Mouse (Mus musculus): ENCODE results near the gene Castor2. TPM values are rescaled to one million over a fixed set of nuclear protein-coding genes. Genes with fewer than 3 reads are reported as not detected.

The Castor2 gene
- polyA plus RNA-seq, 1 experiment from 2014 or later: 6.4 TPM

DNA sequence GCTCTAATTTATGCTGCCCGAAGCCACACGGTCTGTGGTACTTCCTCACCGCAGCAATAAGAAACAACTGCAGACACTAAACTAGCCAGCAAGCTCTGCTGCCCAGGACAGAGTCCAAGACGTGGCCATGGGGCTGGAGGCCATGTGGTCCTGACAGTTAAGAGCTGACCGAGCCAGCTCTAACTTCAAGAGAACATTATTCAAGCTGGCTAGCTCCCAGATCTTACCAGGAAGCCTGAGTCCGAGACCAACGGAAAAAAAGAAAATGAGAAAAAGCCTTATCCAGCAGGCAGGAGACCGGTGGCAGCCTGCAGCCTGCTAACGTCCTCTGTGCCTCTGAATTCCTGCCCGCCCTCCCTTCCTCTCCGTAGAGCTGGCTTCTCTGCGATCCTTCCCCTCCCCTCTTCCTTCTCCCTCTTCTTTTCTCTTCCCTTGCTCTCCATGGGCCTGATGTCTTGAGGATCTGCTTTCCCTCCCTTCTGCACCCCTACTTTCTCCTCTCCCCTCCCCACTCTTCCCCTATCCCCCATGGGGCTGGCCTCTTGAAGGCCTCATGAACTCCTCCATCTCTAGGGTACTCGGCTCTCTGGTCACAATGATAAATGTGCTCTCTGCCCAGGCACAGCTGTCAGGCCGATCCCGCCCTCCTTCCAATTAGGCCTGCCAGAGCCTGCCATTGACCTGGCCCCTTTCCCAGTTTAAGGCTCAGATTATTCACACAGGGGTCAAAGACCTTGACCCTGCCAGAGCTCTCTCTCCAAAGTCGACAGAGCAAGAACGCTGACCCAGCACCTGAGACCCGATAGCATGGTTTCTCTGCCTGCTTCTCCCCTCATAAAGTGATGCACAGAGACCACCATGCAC, 18.6 kb upstream of the Castor2 start:
- H3K27ac ChIP-seq (replicated peaks): 0 out of 2 replicates have a peak overlapping the region, but pooled peaks have one; percentile 3
- peaks cover 5% of the 10 kb centered on the region; the same call in 1 of the 2 replicates for H3K9me3 ChIP-seq
- H3K4me3 ChIP-seq: no peak overlapping the region
- H3K36me3 ChIP-seq: no peaks in the 10 kb centered on the region
- H3K4me2 ChIP-seq: peak overlapping the region; percentile 20
- H3K4me1 ChIP-seq: peaks cover 9% of the 10 kb centered on the region; the same call in 1 of the 2 replicates
- WGBS: 41% methylated on average over 18 of the region's 18 CpGs
- no peak for ATAC-seq (ENCODE audit: extremely low read depth, insufficient number of reproducible peaks, low FRiP score, low TSS enrichment)
- H3K9ac ChIP-seq: no peak overlapping the region
- no peaks in the 10 kb centered on the region for H3K27me3 ChIP-seq (replicated peaks)

DNA sequence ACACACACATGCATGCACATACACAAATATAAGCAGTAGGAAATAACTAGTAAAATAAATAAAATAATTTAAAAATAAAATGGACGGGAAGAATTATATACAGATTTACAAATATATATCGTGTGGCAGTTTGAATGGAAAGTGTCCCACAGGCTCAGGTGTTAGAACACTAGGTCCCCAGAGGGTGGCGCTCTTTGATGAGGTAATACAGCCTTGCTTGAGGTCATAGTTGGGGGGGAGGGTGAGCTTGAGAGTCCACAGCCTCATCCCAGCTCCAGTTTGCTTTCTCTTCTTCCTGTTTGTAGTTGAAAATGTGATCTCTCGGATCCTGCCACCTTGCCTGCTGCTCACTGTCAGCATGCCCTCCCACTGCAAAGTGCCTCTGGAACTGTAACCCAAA, 14.3 kb upstream of the Castor2 start:
- ATAC-seq (ENCODE audit: extremely low read depth, insufficient number of reproducible peaks, low FRiP score, low TSS enrichment): no peak

DNA sequence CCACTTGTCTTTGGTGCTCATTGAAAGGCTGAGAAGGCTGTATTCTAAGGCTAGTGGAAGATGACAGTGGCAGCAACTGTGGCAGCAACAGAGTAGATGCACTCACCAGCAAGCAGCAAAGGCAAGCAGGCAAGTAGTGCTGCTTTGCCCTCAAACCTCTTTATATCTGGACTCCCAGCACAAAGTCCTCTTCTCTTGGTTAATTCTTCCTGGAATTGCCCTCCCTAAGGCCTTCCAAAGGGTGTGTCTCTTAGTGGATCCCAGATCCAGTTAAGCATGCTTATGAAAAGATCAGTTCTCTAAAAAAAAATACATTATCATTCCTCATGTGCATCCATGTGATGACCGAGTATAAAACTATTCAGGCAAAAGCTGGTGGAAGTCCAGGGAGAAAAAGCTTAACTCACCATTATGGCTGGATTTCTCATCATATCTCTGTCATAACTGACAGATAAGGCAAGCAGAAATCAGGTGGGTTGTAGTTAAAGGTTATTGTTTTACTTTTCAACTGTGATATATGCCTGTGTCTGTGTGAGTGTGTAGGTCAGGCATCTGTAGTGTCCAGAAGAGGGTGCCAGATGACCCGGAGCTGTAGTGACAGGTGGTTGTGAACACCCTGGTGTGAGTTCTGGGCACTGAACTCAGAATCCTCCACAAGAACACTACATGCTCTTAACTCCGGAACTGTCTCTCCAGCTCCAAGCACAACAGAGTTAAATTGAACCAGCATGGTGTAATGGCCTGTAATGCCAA, 13.4 kb upstream of the Castor2 start:
- no peaks in the 10 kb centered on the region for H3K27me3 ChIP-seq (replicated peaks)
- ATAC-seq (ENCODE audit: extremely low read depth, insufficient number of reproducible peaks, low FRiP score, low TSS enrichment): no peak
- H3K4me1 ChIP-seq: peaks cover 9% of the 10 kb centered on the region
- WGBS: 80% methylated on average over 3 of the region's 3 CpGs
- H3K9me3 ChIP-seq: no peaks in the 10 kb centered on the region
- no peaks in the 10 kb centered on the region for H3K36me3 ChIP-seq
- H3K4me2 ChIP-seq: no peak overlapping the region
- H3K9ac ChIP-seq: no peak overlapping the region
- H3K4me3 ChIP-seq: no peak overlapping the region
- H3K27ac ChIP-seq (replicated peaks): no peak overlapping the region

More for the DNA sequence above, 14.3 kb upstream of the Castor2 start:
- H3K4me1 ChIP-seq: peaks cover 15% of the 10 kb centered on the region
- no peaks in the 10 kb centered on the region for H3K9me3 ChIP-seq
- no peak overlapping the region for H3K27ac ChIP-seq (replicated peaks)
- H3K4me2 ChIP-seq: no peak overlapping the region
- no peak overlapping the region for H3K9ac ChIP-seq
- no peak overlapping the region for H3K4me3 ChIP-seq
- 62% methylated on average over 4 of the region's 4 CpGs for WGBS
- no peaks in the 10 kb centered on the region for H3K27me3 ChIP-seq (replicated peaks)
- H3K36me3 ChIP-seq: no peaks in the 10 kb centered on the region

DNA sequence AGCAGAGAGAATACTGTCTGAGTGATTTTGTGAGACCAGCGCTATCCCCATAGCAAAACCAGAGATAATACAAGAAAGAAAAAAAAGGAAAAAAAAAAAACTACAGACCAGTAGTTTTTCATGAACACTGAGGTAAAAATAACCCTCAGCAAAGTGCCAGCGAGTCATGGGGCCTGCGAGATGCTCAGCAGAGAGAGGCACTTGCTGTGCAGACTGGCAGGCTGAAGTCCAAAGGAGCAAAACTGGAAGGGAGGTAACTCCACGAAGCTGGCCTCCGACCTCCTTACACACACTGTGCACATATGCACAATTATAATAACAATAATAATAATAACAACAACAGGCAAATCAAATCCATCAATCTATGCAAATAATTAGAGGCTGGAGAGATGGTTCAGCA, 12.3 kb upstream of the Castor2 start:
- Histone ChIP-seq H3K4me2 (no peak overlapping the region), H3K4me3 (no peak overlapping the region), H3K27me3 (replicated peaks) (no peaks in the 10 kb centered on the region), H3K4me1 (peaks cover 6% of the 10 kb centered on the region), H3K36me3 (no peaks in the 10 kb centered on the region), H3K27ac (replicated peaks) (peak overlapping the region; percentile 13; the same call in 1 of the 2 replicates), H3K9me3 (no peaks in the 10 kb centered on the region; the same call in 1 of the 2 replicates), H3K9ac (no peak overlapping the region)
- 37% methylated on average over 5 of the region's 5 CpGs for WGBS
- ATAC-seq (ENCODE audit: extremely low read depth, insufficient number of reproducible peaks, low FRiP score, low TSS enrichment): no peak

DNA sequence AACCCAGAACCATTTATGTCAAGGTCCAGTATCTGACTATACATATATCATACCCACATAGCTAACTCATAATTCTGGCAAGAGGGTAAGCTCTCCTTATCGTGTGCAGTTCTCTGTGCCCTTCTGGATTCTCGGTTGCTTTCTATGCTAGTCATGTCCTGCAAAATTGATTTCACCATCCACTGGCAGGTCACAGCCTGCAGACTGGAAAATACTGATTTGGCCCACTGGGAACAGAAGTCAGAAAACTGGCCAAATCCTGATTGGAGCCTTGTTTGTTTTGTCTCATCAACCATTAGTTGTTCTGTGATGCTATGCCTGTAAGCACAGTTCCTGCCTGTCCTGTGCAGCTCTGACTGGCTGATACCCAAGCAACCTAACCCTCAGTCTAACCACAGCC, 3.7 kb upstream of the Castor2 start:
- no peak for ATAC-seq (ENCODE audit: extremely low read depth, insufficient number of reproducible peaks, low FRiP score, low TSS enrichment)
- H3K9me3 ChIP-seq: no peaks in the 10 kb centered on the region; the same call in 1 of the 2 replicates
- WGBS: 79% methylated on average over 2 of the region's 2 CpGs

DNA sequence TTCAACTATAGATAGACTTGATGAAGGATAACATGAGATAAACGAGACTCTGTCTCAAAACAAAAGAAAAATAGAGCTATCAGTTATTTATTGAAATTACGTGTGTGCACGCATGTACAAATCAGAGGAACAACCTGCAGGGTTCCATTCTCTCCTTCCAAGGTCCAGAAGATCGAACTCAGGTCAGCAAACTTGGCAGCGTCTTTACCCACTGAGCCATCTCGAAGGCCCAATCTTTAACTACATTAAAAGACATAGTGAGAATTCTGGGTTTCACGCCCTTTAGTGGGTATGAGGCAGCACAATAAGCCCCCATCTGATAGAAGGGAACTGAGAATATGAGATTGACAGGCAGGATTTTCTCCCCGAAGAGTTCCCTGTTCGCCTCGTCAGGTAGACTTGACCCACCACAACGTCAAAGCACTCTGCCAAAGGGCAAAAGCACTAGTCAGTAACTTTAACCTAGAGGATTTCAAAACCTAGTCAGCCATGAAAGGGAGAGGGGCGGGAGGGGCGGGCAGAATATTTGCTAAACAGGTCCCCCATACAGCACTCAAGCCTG, 1.1 kb upstream of the Castor2 start:
- Histone ChIP-seq H3K27me3 (replicated peaks) (no peaks in the 10 kb centered on the region), H3K36me3 (no peaks in the 10 kb centered on the region), H3K4me2 (peak overlapping the region; percentile 93), H3K9ac (peak overlapping the region; percentile 95), H3K4me3 (peak overlapping the region; percentile 86), H3K9me3 (no peaks in the 10 kb centered on the region), H3K27ac (replicated peaks) (peak overlapping the region; percentile 72; the same call in 1 of the 2 replicates), H3K4me1 (peaks cover 40% of the 10 kb centered on the region)
- 44% methylated on average over 13 of the region's 13 CpGs for WGBS
- no peak for ATAC-seq (ENCODE audit: extremely low read depth, insufficient number of reproducible peaks, low FRiP score, low TSS enrichment)

More for the DNA sequence above, 3.7 kb upstream of the Castor2 start:
- Histone ChIP-seq H3K4me1 (peaks cover 14% of the 10 kb centered on the region), H3K36me3 (no peaks in the 10 kb centered on the region), H3K27ac (replicated peaks) (no peak overlapping the region), H3K9ac (no peak overlapping the region), H3K4me2 (no peak overlapping the region), H3K4me3 (no peak overlapping the region), H3K27me3 (replicated peaks) (no peaks in the 10 kb centered on the region)

DNA sequence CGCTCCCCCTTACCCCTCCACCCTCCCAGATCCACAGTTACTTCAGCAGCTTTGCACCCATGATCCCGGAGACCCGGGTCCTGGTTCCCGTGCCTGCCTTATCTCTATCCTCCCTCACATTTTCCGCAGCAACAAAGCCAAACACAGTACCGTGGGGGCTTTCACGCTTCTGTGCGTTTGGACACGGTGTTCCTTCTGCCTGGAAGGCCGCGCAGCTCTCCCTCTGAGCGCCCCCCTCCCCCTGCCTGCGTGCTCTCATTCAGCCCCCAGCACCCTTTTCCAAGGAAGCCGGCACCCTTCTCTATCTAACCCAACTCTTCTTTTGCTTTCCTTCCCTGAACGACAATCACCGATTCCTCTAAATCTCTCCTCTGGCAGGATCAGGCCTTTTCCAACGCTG, 535 bp upstream of the Castor2 start:
- peak overlapping the region; percentile 95 for H3K9ac ChIP-seq
- H3K4me2 ChIP-seq: peak overlapping the region; percentile 93
- ATAC-seq (ENCODE audit: extremely low read depth, insufficient number of reproducible peaks, low FRiP score, low TSS enrichment): peak; percentile 33; the same call in 1 of the 2 replicates
- WGBS: under 1% methylated on average over 17 of the region's 17 CpGs
- peak overlapping the region; percentile 72 for H3K27ac ChIP-seq (replicated peaks)
- H3K9me3 ChIP-seq: no peaks in the 10 kb centered on the region
- H3K4me1 ChIP-seq: peaks cover 43% of the 10 kb centered on the region
- peak overlapping the region; percentile 86 for H3K4me3 ChIP-seq
- no peaks in the 10 kb centered on the region for H3K27me3 ChIP-seq (replicated peaks)
- H3K36me3 ChIP-seq: no peaks in the 10 kb centered on the region

DNA sequence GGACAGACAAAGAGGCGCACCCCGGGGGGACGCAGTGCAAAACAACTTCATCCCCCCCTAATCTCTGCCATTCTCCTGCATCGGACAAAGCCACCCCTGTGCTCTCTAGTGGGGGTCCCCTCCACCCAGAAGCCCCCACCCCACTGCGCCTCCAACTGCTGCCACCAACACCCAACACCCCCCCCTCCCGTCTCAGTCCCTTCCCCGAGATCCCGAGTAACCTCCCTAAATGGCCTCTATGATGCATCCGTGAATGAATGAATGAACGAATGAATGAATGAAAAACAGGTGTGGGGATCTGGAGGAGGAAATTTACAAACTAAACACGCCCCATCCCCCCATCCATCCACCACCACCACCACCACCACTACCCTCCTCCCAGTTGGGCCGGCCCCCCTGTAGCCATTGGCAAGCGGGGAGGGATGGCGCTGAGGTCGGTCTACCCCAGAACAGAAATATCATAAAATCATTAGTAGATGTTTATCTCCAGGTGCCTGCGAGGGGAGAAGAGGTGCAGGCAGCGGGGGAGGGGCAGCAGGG, 791 bp downstream of the Castor2 start:
- peaks cover 43% of the 10 kb centered on the region for H3K4me1 ChIP-seq
- WGBS: 7% methylated on average over 17 of the region's 17 CpGs
- no peaks in the 10 kb centered on the region for H3K36me3 ChIP-seq
- H3K27ac ChIP-seq (replicated peaks): no peak overlapping the region
- H3K4me2 ChIP-seq: peak overlapping the region; percentile 93
- H3K9ac ChIP-seq: peak overlapping the region; percentile 95
- no peaks in the 10 kb centered on the region for H3K27me3 ChIP-seq (replicated peaks)
- 0 out of 2 replicates have a peak, but pooled peaks have one; percentile 9 for ATAC-seq (ENCODE audit: extremely low read depth, insufficient number of reproducible peaks, low FRiP score, low TSS enrichment)
- H3K4me3 ChIP-seq: peak overlapping the region; percentile 86
- no peaks in the 10 kb centered on the region for H3K9me3 ChIP-seq

DNA sequence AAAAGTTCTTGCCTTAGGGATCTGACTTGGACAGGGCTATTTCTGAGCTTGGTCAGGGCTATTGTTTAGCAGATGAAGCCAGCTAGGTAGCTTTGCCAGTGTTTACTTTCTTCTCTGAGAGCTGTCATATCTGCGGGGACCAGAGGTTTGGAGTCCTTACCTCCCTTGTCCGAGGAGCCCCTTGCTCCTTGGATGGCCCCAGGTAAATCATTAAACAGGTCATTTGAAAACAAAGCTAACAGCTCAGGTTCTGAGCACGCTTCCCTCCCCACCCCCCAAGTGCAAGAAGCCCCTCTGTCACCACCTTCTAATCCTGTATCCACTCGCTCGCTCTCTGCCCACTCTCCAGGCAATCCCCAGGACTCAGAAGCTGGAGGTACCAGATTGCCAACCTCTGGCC, 1.8 kb downstream of the Castor2 start:
- no peak for ATAC-seq (ENCODE audit: extremely low read depth, insufficient number of reproducible peaks, low FRiP score, low TSS enrichment)
- H3K27ac ChIP-seq (replicated peaks): no peak overlapping the region
- 66% methylated on average over 5 of the region's 5 CpGs for WGBS

DNA sequence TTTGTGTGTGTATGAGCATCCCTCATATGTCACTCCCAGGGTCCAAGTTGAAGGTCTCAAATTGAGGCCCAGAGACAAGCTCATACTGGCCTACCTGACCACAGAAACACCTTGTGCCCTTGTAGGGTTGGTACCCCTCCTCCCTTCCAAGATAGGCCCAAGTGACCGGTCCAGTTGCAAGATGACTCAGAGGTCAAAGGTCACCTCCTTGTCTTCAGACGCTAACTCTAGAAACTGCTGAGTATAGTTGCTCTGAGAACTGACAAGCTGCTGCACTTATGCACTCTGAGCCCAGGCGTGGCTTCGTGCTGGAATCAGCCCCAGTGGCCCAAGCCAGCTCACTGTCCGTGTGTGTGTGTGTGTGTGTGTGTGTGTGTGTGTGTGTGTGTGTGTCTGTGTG, 2.4 kb downstream of the Castor2 start:
- H3K9ac ChIP-seq: peak overlapping the region; percentile 56; the same call in 1 of the 2 replicates
- 0 out of 2 replicates have a peak overlapping the region, but pooled peaks have one; percentile 93 for H3K4me2 ChIP-seq
- 34% methylated on average over 5 of the region's 5 CpGs for WGBS
- H3K27ac ChIP-seq (replicated peaks): no peak overlapping the region
- H3K9me3 ChIP-seq: no peaks in the 10 kb centered on the region
- peaks cover 8% of the 10 kb centered on the region for H3K36me3 ChIP-seq
- no peaks in the 10 kb centered on the region for H3K27me3 ChIP-seq (replicated peaks)
- no peak for ATAC-seq (ENCODE audit: extremely low read depth, insufficient number of reproducible peaks, low FRiP score, low TSS enrichment)
- no peak overlapping the region for H3K4me3 ChIP-seq
- peaks cover 43% of the 10 kb centered on the region for H3K4me1 ChIP-seq

More for the DNA sequence above, 1.8 kb downstream of the Castor2 start:
- no peak overlapping the region for H3K4me3 ChIP-seq
- no peaks in the 10 kb centered on the region for H3K9me3 ChIP-seq
- H3K36me3 ChIP-seq: peaks cover 6% of the 10 kb centered on the region
- peaks cover 43% of the 10 kb centered on the region for H3K4me1 ChIP-seq
- H3K4me2 ChIP-seq: peak overlapping the region; percentile 93
- H3K9ac ChIP-seq: peak overlapping the region; percentile 56; the same call in 1 of the 2 replicates
- H3K27me3 ChIP-seq (replicated peaks): no peaks in the 10 kb centered on the region

Data from heart, embryonic 13.5 days (tissue).